Mouse (Mus musculus): ENCODE measurements at regions not wholly inside any gene's neighbourhood (a gene's known extent, or its start where the extent isn't known, plus 50 kb on each side); places are given as distances from the start of the nearest gene placed in this dataset.

- WGBS, result 68% methylated on average over 3 of the region's 3 CpGs
Measured at GRCm38 (mm10) chr17:54214804-54215203, 84.0 kb downstream of the Slc5a7 start.

GRCm38 (mm10) chr17:54201710-54202109 is 97.1 kb downstream of the Slc5a7 start:
- WGBS, result 57% methylated on average over 3 of the region's 3 CpGs

More at GRCm38 (mm10) chr17:54214804-54215203, 84.0 kb downstream of the Slc5a7 start:
- H3K4me3 ChIP-seq (ENCODE audit: insufficient read depth, low read depth, low read length), result no peak overlapping the region
- TF ChIP-seq CTCF (conservative IDR thresholded peaks at IDR 0.05; ENCODE audit: insufficient read depth, insufficient read length, low read depth, low read length) (no peak), POLR2A (IDR thresholded peaks at IDR 0.05; ENCODE audit: low read depth, low read length) (no peak)
- no peaks in the 10 kb centered on the region for H3K4me1 ChIP-seq (ENCODE audit: control insufficient read depth, insufficient read depth, low read length)
- H3K27me3 ChIP-seq (replicated peaks; ENCODE audit: control insufficient read depth, insufficient read depth, low read length), result no peaks in the 10 kb centered on the region
- H3K36me3 ChIP-seq (ENCODE audit: control insufficient read depth, insufficient read depth, low read length), result no peaks in the 10 kb centered on the region
- no peak overlapping the region for H3K27ac ChIP-seq (ENCODE audit: insufficient read depth, low read depth, low read length)
- DNase-seq, result no peak

GRCm38 (mm10) chr17:54192231-54192573 is 106.6 kb downstream of the Slc5a7 start:
- H3K4me3 ChIP-seq (ENCODE audit: insufficient read depth, low read depth, low read length), result no peak overlapping the region
- H3K36me3 ChIP-seq (ENCODE audit: control insufficient read depth, insufficient read depth, low read length), result no peaks in the 10 kb centered on the region
- H3K27me3 ChIP-seq (replicated peaks; ENCODE audit: control insufficient read depth, insufficient read depth, low read length), result no peaks in the 10 kb centered on the region
- 44% methylated on average over 3 of the region's 3 CpGs for WGBS
- H3K4me1 ChIP-seq (ENCODE audit: control insufficient read depth, insufficient read depth, low read length), result no peaks in the 10 kb centered on the region
- no peak for TF ChIP-seq CTCF (conservative IDR thresholded peaks at IDR 0.05; ENCODE audit: insufficient read depth, insufficient read length, low read depth, low read length)
- no peak for TF ChIP-seq POLR2A (IDR thresholded peaks at IDR 0.05; ENCODE audit: low read depth, low read length)
- DNase-seq, result no peak
- no peak overlapping the region for H3K27ac ChIP-seq (ENCODE audit: insufficient read depth, low read depth, low read length)

More at GRCm38 (mm10) chr17:54201710-54202109, 97.1 kb downstream of the Slc5a7 start:
- Histone ChIP-seq H3K27me3 (replicated peaks; ENCODE audit: control insufficient read depth, insufficient read depth, low read length) (no peaks in the 10 kb centered on the region), H3K4me3 (ENCODE audit: insufficient read depth, low read depth, low read length) (no peak overlapping the region), H3K27ac (ENCODE audit: insufficient read depth, low read depth, low read length) (no peak overlapping the region), H3K36me3 (ENCODE audit: control insufficient read depth, insufficient read depth, low read length) (no peaks in the 10 kb centered on the region), H3K4me1 (ENCODE audit: control insufficient read depth, insufficient read depth, low read length) (no peaks in the 10 kb centered on the region)
- TF ChIP-seq CTCF (conservative IDR thresholded peaks at IDR 0.05; ENCODE audit: insufficient read depth, insufficient read length, low read depth, low read length) (no peak), POLR2A (IDR thresholded peaks at IDR 0.05; ENCODE audit: low read depth, low read length) (no peak)
- DNase-seq, result no peak

GRCm38 (mm10) chr17:54191526-54192230 is 107.2 kb downstream of the Slc5a7 start:
- DNase-seq, result peak; percentile 5
- Histone ChIP-seq H3K36me3 (ENCODE audit: control insufficient read depth, insufficient read depth, low read length) (no peaks in the 10 kb centered on the region), H3K4me3 (ENCODE audit: insufficient read depth, low read depth, low read length) (no peak overlapping the region), H3K27me3 (replicated peaks; ENCODE audit: control insufficient read depth, insufficient read depth, low read length) (no peaks in the 10 kb centered on the region), H3K4me1 (ENCODE audit: control insufficient read depth, insufficient read depth, low read length) (no peaks in the 10 kb centered on the region), H3K27ac (ENCODE audit: insufficient read depth, low read depth, low read length) (no peak overlapping the region)
- WGBS, result 21% methylated on average over 5 of the region's 5 CpGs
- no peak for TF ChIP-seq CTCF (conservative IDR thresholded peaks at IDR 0.05; ENCODE audit: insufficient read depth, insufficient read length, low read depth, low read length)
- no peak for TF ChIP-seq POLR2A (IDR thresholded peaks at IDR 0.05; ENCODE audit: low read depth, low read length)

- no peaks in the 10 kb centered on the region for H3K4me1 ChIP-seq (ENCODE audit: control insufficient read depth, insufficient read depth, low read length)
- DNase-seq, result peak; percentile 6
Measured at GRCm38 (mm10) chr17:54188997-54189553, 109.8 kb downstream of the Slc5a7 start.

GRCm38 (mm10) chr17:54182073-54182472 is 116.8 kb downstream of the Slc5a7 start:
- H3K27me3 ChIP-seq (replicated peaks; ENCODE audit: control insufficient read depth, insufficient read depth, low read length), result no peaks in the 10 kb centered on the region
- TF ChIP-seq POLR2A (IDR thresholded peaks at IDR 0.05; ENCODE audit: low read depth, low read length), result no peak
- no peak for TF ChIP-seq CTCF (conservative IDR thresholded peaks at IDR 0.05; ENCODE audit: insufficient read depth, insufficient read length, low read depth, low read length)
- DNase-seq, result no peak
- H3K4me3 ChIP-seq (ENCODE audit: insufficient read depth, low read depth, low read length), result no peak overlapping the region
- H3K36me3 ChIP-seq (ENCODE audit: control insufficient read depth, insufficient read depth, low read length), result no peaks in the 10 kb centered on the region
- no peak overlapping the region for H3K27ac ChIP-seq (ENCODE audit: insufficient read depth, low read depth, low read length)
- H3K4me1 ChIP-seq (ENCODE audit: control insufficient read depth, insufficient read depth, low read length), result no peaks in the 10 kb centered on the region

More at GRCm38 (mm10) chr17:54188997-54189553, 109.8 kb downstream of the Slc5a7 start:
- Histone ChIP-seq H3K27ac (ENCODE audit: insufficient read depth, low read depth, low read length) (no peak overlapping the region), H3K36me3 (ENCODE audit: control insufficient read depth, insufficient read depth, low read length) (no peaks in the 10 kb centered on the region), H3K4me3 (ENCODE audit: insufficient read depth, low read depth, low read length) (no peak overlapping the region), H3K27me3 (replicated peaks; ENCODE audit: control insufficient read depth, insufficient read depth, low read length) (no peaks in the 10 kb centered on the region)
- no peak for TF ChIP-seq CTCF (conservative IDR thresholded peaks at IDR 0.05; ENCODE audit: insufficient read depth, insufficient read length, low read depth, low read length)
- TF ChIP-seq POLR2A (IDR thresholded peaks at IDR 0.05; ENCODE audit: low read depth, low read length), result no peak

- H3K36me3 ChIP-seq (ENCODE audit: control insufficient read depth, insufficient read depth, low read length), result no peaks in the 10 kb centered on the region
- H3K4me1 ChIP-seq (ENCODE audit: control insufficient read depth, insufficient read depth, low read length), result no peaks in the 10 kb centered on the region
- H3K27ac ChIP-seq (ENCODE audit: insufficient read depth, low read depth, low read length), result no peak overlapping the region
- no peak for TF ChIP-seq POLR2A (IDR thresholded peaks at IDR 0.05; ENCODE audit: low read depth, low read length)
- TF ChIP-seq CTCF (conservative IDR thresholded peaks at IDR 0.05; ENCODE audit: insufficient read depth, insufficient read length, low read depth, low read length), result no peak
- H3K27me3 ChIP-seq (replicated peaks; ENCODE audit: control insufficient read depth, insufficient read depth, low read length), result no peaks in the 10 kb centered on the region
- DNase-seq, result no peak
- 86% methylated on average over 2 of the region's 2 CpGs for WGBS
- H3K4me3 ChIP-seq (ENCODE audit: insufficient read depth, low read depth, low read length), result no peak overlapping the region
Measured at GRCm38 (mm10) chr17:54180563-54180962, 118.3 kb downstream of the Slc5a7 start.

All from kidney, adult 2 months (tissue).